Mouse (Mus musculus): Measurements from ENCODE around the gene Tsen2.

DNA sequence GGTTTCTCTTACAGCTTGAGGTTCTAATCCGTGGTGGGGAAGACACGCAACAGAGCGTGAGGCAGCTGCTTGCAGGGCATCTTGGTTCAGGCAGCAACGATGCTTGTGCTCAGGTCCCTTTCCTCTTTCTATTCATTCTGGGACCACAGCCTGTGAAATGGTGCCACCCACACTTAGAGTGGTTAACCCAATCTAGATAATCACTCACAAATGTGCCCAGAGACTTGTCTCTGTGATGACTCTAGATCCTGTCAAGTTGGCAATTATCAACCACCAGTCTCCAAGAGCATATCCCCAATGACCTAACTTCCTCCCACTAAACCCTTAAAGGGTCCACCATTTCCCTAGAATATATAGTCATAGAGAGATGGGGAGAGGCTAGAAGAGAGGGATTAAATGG is 31.3 kb upstream of the Tsen2 start:
- TF ChIP-seq CTCF (IDR thresholded peaks at IDR 0.05; ENCODE audit: low read depth, low read length): no peak
- TF ChIP-seq POLR2AphosphoS5 (IDR thresholded peaks at IDR 0.05; ENCODE audit: insufficient replicate concordance, low read depth, low read length): no peak
- no peak for TF ChIP-seq GATA1 (IDR thresholded peaks at IDR 0.05; ENCODE audit: borderline replicate concordance, low read length)
- TF ChIP-seq GATA2 (IDR thresholded peaks at IDR 0.05; ENCODE audit: borderline replicate concordance, low read depth, low read length): no peak
- TF ChIP-seq TAL1 (conservative IDR thresholded peaks at IDR 0.05; ENCODE audit: low read depth, low read length): no peak

Data from G1E (cell line).